Mouse (Mus musculus) cortical plate, adult 2 months (tissue): ENCODE data around the gene Kif14.

Source experiments
- CTCF ChIP-seq: fragments of 200-500 bp; IDR thresholded peaks from 2 replicates; pipeline ENCODE4 v1.5.1; 2011; ENCODE audit warnings: mild to moderate bottlenecking, control low read depth, low read length; ENCODE audit not compliant: insufficient read depth; ENCODE audit errors: extremely low read depth
- POLR2A ChIP-seq: fragments of 200-500 bp; IDR thresholded peaks from 2 replicates; pipeline ENCODE4 v1.6.1; 2011; ENCODE audit warnings: mild to moderate bottlenecking, low read length, control low read depth; ENCODE audit not compliant: insufficient read depth; ENCODE audit errors: extremely low read depth

DNA sequence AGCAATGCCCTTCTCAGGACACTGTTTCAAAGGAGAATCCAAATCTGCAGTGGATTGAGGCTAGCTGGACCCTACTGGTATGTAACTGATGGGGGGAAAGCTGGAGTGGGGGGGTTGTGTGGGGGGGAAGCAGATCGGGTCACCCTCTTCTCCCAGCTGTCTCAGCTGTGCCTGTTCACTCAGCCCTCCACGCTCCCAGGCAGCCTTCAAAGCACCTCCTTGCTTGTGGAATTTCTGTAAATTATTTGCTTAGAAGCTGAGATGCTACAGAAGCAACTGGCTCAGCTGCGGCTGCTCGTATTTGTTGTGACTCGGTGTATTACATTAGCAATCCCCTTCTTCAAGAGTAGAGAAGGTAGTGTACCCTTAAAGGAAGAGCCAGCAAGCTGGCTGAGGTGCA lies 93.1 kb downstream of the Kif14 start:
- no peak for TF ChIP-seq CTCF
- no peak for TF ChIP-seq POLR2A
